Mouse (Mus musculus) left cerebral cortex, adult 2 months (tissue): ENCODE measurements at regions not wholly inside any gene's neighbourhood (a gene's known extent, or its start where the extent isn't known, plus 50 kb on each side); places are given as distances from the start of the nearest gene placed in this dataset.
"Not testable (repeated sequence)": the region's sequence is repeated elsewhere in the genome, so short reads cannot be mapped to it uniquely, and the experiment has no call there.

Source experiments
- DNase-seq, 2 experiments: peaks; one replicate each; pipeline ENCODE4 v3.0.0; 2021 to 2022; ENCODE audit warnings: low spot score in 2 of 2, mixed read lengths in 1 of 2; ENCODE audit errors: extremely low spot score in 1 of 2
- H3K27ac ChIP-seq: fragments of 200-600 bp; 2 replicates; pipeline ENCODE4 v1.8.1; 2022
- H3K4me3 ChIP-seq: fragments of 200-600 bp; 2 replicates; pipeline ENCODE4 v1.8.1; 2022
- intact Hi-C: fragments of 180-260 bp; cut with DNase I; formaldehyde crosslinking; loops from one replicate; pipeline ENCODE4 v1.15.1; 2025

DNA sequence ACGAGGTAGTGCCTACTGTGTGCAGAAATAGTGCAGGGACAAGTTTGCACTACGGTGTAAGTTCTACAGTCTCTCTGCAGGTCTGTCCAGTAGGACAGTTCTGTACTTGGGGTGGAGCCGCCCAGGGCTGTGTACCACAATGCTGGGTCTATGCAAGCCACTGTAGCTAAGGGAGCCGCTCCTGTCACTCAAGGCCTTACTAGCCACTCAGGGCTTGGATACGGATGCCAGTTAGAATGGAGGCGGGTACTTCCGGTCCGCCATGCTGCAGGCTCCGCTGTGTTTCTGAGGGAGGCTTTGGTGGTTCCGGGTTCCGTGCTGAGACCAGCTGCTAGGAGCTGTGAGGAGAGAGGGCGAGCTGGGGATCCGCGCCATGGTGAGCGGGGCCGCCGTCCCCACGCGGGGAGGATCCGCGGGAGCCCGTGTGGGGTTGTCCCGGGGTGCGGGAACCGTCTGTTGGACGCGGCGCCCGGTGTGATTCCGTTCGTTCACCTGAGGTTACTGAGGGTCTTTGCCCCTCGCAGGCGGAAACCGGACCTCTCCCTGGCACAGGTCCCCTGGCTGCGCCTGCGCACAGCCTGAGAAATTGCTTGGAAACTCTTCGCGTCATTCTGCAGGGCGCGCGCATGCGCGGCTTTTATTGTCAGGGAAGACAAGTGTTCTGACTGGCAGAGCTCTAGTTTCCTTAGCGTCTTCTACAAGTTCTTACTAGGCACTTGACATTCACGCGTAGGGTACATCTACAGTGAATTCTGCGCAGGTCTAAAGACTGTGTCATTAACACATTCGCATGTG, 51.0 kb upstream of the Zfp873 start:
- DNase-seq, result peak; percentile 54 to 74
- H3K4me3 ChIP-seq, result peak overlapping the region; percentile 40
- not testable (repeated sequence) for H3K27ac ChIP-seq
- intact Hi-C loops, result loop anchor here (5.0 kb wide), 1 partner anchor 50 kb away; the partner anchor contains the start of gene Zfp873
